Mouse (Mus musculus): ENCODE measurements around the gene Bbs9. TPM values are rescaled to one million over a fixed set of nuclear protein-coding genes. Genes with fewer than 3 reads are reported as not detected.

Gene Bbs9
- polyA plus RNA-seq, 1 experiment, result 12.7 TPM

DNA sequence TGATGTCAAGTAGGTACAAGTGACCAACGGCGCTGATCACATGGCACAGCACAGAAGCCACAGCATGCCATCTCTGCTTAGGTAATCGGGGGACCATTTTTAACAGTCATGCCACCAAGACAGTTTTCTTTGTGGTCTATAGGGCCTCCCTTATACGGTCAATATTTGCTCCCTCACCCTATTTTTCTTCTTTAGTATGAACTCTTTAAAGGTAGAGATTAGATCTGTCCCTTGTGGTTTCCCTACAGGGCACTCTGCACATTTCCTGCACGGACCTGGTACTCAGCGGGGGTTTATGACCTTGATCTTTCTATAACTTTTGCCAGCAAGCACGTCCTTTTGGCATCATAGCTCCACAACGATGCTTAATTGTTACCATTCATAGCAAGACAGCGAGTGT lies 316.2 kb downstream of the Bbs9 start:
- no peak for TF ChIP-seq CTCF (conservative IDR thresholded peaks at IDR 0.05; ENCODE audit: insufficient read depth, insufficient read length, low read depth, low read length)
- no peak for TF ChIP-seq POLR2A (IDR thresholded peaks at IDR 0.05; ENCODE audit: low read depth, low read length)

DNA sequence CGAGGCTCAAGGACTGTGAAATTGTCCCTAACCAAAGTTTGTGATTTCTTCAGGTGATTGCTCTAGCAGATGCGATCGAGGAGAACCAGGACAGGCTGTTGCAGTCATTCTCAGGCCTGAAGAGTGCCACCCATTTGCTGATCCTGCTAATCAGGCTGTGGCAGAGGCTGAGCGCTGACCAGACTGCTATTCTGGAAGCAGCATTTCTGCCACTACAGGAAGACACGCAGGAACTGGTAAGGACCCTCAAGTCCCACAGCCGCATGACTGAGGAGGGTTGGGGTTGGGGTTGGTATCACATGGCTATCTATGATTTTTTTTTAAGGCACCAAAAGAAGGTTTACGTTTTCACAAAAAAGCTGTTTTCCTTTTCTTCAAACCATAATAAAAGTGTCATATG lies 318.2 kb downstream of the Bbs9 start:
- 63% methylated on average over 7 of the region's 7 CpGs for WGBS
- no peak for DNase-seq
- Histone ChIP-seq H3K36me3 (ENCODE audit: control insufficient read depth, insufficient read depth, low read length) (no peaks in the 10 kb centered on the region), H3K4me3 (ENCODE audit: insufficient read depth, low read depth, low read length) (no peak overlapping the region), H3K4me1 (ENCODE audit: control insufficient read depth, insufficient read depth, low read length) (no peaks in the 10 kb centered on the region), H3K27ac (ENCODE audit: insufficient read depth, low read depth, low read length) (no peak overlapping the region), H3K27me3 (replicated peaks; ENCODE audit: control insufficient read depth, insufficient read depth, low read length) (no peaks in the 10 kb centered on the region)
- TF ChIP-seq CTCF (conservative IDR thresholded peaks at IDR 0.05; ENCODE audit: insufficient read depth, insufficient read length, low read depth, low read length) (no peak), POLR2A (IDR thresholded peaks at IDR 0.05; ENCODE audit: low read depth, low read length) (no peak)

More for the DNA sequence above, 316.2 kb downstream of the Bbs9 start:
- no peak overlapping the region for H3K4me3 ChIP-seq (ENCODE audit: insufficient read depth, low read depth, low read length)
- H3K4me1 ChIP-seq (ENCODE audit: control insufficient read depth, insufficient read depth, low read length), result no peaks in the 10 kb centered on the region
- no peaks in the 10 kb centered on the region for H3K27me3 ChIP-seq (replicated peaks; ENCODE audit: control insufficient read depth, insufficient read depth, low read length)
- WGBS, result 79% methylated on average over 9 of the region's 9 CpGs
- H3K27ac ChIP-seq (ENCODE audit: insufficient read depth, low read depth, low read length), result no peak overlapping the region
- no peak for DNase-seq
- no peaks in the 10 kb centered on the region for H3K36me3 ChIP-seq (ENCODE audit: control insufficient read depth, insufficient read depth, low read length)

DNA sequence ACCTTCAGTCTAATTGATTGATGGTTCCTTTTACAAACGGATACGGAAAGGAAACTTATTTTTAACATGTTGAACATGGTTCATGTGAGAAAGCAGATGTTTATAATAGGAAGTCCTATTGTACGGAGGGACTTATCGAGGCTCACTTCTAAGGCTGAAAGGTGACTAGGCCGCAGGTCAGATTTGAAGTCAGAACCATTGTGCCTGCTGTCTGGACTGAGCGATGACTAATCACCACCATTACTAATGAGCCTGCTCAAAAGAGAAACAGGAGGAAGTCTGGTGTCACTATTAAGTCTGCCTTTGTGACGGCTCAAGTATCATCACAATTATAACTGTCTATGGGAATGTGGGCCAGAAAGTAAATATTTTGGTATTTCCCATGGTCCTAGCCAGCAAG lies 325.2 kb downstream of the Bbs9 start:
- H3K4me1 ChIP-seq (ENCODE audit: control insufficient read depth, insufficient read depth, low read length), result no peaks in the 10 kb centered on the region
- peak; percentile 54 for DNase-seq
- WGBS, result 65% methylated on average over 7 of the region's 7 CpGs

DNA sequence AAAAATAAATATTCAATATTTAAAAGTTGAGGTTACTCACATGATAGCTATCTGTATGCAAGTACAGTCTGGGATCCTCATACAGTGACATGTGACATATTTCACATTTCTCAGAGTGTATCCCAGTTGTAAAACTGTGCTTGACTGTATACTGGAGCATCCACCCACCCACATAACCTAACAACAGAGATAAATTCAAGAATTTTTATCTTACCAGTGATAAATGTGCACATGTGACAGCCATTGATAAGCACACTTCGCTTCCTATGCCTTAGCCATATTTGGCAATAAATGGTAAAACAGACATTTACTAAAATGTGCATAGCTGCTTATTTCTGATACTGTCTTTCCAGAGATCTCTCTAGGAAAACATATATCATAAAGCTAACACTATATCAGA lies 330.5 kb downstream of the Bbs9 start:
- no peaks in the 10 kb centered on the region for H3K27me3 ChIP-seq (replicated peaks; ENCODE audit: control insufficient read depth, insufficient read depth, low read length)
- no peak for DNase-seq
- 94% methylated on average over 1 of the region's 1 CpGs for WGBS
- H3K27ac ChIP-seq (ENCODE audit: insufficient read depth, low read depth, low read length), result no peak overlapping the region
- no peak overlapping the region for H3K4me3 ChIP-seq (ENCODE audit: insufficient read depth, low read depth, low read length)
- H3K4me1 ChIP-seq (ENCODE audit: control insufficient read depth, insufficient read depth, low read length), result no peaks in the 10 kb centered on the region
- no peak for TF ChIP-seq POLR2A (IDR thresholded peaks at IDR 0.05; ENCODE audit: low read depth, low read length)
- TF ChIP-seq CTCF (conservative IDR thresholded peaks at IDR 0.05; ENCODE audit: insufficient read depth, insufficient read length, low read depth, low read length), result no peak
- no peaks in the 10 kb centered on the region for H3K36me3 ChIP-seq (ENCODE audit: control insufficient read depth, insufficient read depth, low read length)

More for the DNA sequence above, 325.2 kb downstream of the Bbs9 start:
- H3K27ac ChIP-seq (ENCODE audit: insufficient read depth, low read depth, low read length), result no peak overlapping the region
- H3K36me3 ChIP-seq (ENCODE audit: control insufficient read depth, insufficient read depth, low read length), result no peaks in the 10 kb centered on the region
- H3K4me3 ChIP-seq (ENCODE audit: insufficient read depth, low read depth, low read length), result no peak overlapping the region
- H3K27me3 ChIP-seq (replicated peaks; ENCODE audit: control insufficient read depth, insufficient read depth, low read length), result no peaks in the 10 kb centered on the region
- TF ChIP-seq CTCF (conservative IDR thresholded peaks at IDR 0.05; ENCODE audit: insufficient read depth, insufficient read length, low read depth, low read length) (no peak), POLR2A (IDR thresholded peaks at IDR 0.05; ENCODE audit: low read depth, low read length) (no peak)

DNA sequence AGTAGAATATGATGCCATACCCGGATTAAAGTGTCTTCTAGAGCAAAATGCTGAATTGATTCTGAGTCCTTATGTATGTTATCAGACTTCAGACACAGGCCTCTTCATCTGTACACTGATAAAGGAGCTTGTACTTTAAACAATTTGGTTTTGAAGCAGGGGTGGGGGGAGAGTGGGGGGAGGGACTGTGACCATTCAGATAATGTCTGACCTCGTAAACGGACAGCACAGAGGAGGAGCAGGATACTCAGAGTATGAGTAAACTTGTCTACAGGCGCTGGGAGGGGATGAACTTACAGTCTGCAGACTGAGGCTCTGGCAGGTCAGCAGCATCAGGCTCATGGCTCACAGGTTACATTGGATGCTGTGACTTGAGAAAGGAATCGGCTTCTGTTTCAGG lies 331.0 kb downstream of the Bbs9 start:
- Histone ChIP-seq H3K27me3 (replicated peaks; ENCODE audit: control insufficient read depth, insufficient read depth, low read length) (no peaks in the 10 kb centered on the region), H3K27ac (ENCODE audit: insufficient read depth, low read depth, low read length) (no peak overlapping the region), H3K36me3 (ENCODE audit: control insufficient read depth, insufficient read depth, low read length) (no peaks in the 10 kb centered on the region), H3K4me3 (ENCODE audit: insufficient read depth, low read depth, low read length) (no peak overlapping the region), H3K4me1 (ENCODE audit: control insufficient read depth, insufficient read depth, low read length) (no peaks in the 10 kb centered on the region)
- 72% methylated on average over 5 of the region's 5 CpGs for WGBS
- DNase-seq, result no peak
- no peak for TF ChIP-seq POLR2A (IDR thresholded peaks at IDR 0.05; ENCODE audit: low read depth, low read length)
- TF ChIP-seq CTCF (conservative IDR thresholded peaks at IDR 0.05; ENCODE audit: insufficient read depth, insufficient read length, low read depth, low read length), result no peak

DNA sequence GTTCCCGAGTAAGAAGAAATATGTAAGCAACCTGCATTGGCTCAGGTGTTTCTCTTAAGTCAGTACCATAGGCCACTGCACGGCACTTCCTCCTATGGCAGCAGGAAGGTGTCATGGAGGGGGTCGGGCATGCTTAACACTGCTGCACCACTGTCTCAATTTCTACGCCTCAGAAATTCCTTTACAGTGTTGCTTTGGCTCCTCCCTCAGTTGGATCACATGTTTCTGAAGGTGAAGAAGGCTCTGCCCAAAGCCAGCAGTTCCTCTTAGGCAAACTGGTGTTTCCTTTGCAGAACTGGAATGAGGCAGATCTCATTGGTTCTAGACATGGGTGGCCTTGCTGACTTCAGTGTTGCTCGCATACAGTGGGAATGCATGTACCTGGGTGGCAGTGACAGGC lies 332.2 kb downstream of the Bbs9 start:
- TF ChIP-seq CTCF (conservative IDR thresholded peaks at IDR 0.05; ENCODE audit: insufficient read depth, insufficient read length, low read depth, low read length) (no peak), POLR2A (IDR thresholded peaks at IDR 0.05; ENCODE audit: low read depth, low read length) (no peak)
- no peak for DNase-seq
- no peaks in the 10 kb centered on the region for H3K36me3 ChIP-seq (ENCODE audit: control insufficient read depth, insufficient read depth, low read length)
- H3K27me3 ChIP-seq (replicated peaks; ENCODE audit: control insufficient read depth, insufficient read depth, low read length), result no peaks in the 10 kb centered on the region
- no peak overlapping the region for H3K27ac ChIP-seq (ENCODE audit: insufficient read depth, low read depth, low read length)
- 82% methylated on average over 5 of the region's 5 CpGs for WGBS
- H3K4me1 ChIP-seq (ENCODE audit: control insufficient read depth, insufficient read depth, low read length), result no peaks in the 10 kb centered on the region
- H3K4me3 ChIP-seq (ENCODE audit: insufficient read depth, low read depth, low read length), result no peak overlapping the region

GRCm38 (mm10) chr9:22809621-22810126 lies 334.2 kb downstream of the Bbs9 start:
- WGBS, result 94% methylated on average over 4 of the region's 4 CpGs
- DNase-seq, result no peak
- no peaks in the 10 kb centered on the region for H3K4me1 ChIP-seq (ENCODE audit: control insufficient read depth, insufficient read depth, low read length)
- H3K27ac ChIP-seq (ENCODE audit: insufficient read depth, low read depth, low read length), result no peak overlapping the region
- H3K4me3 ChIP-seq (ENCODE audit: insufficient read depth, low read depth, low read length), result no peak overlapping the region
- TF ChIP-seq POLR2A (IDR thresholded peaks at IDR 0.05; ENCODE audit: low read depth, low read length) (no peak), CTCF (conservative IDR thresholded peaks at IDR 0.05; ENCODE audit: insufficient read depth, insufficient read length, low read depth, low read length) (no peak)
- no peaks in the 10 kb centered on the region for H3K36me3 ChIP-seq (ENCODE audit: control insufficient read depth, insufficient read depth, low read length)
- no peaks in the 10 kb centered on the region for H3K27me3 ChIP-seq (replicated peaks; ENCODE audit: control insufficient read depth, insufficient read depth, low read length)
